Mouse (Mus musculus): ENCODE results near the gene A630089N07Rik. TPM values are rescaled to one million over a fixed set of nuclear protein-coding genes. Genes with fewer than 3 reads are reported as not detected.
"Not testable (repeated sequence)": the region's sequence is repeated elsewhere in the genome, so short reads cannot be mapped to it uniquely, and the experiment has no call there.

Gene A630089N07Rik
- polyA plus RNA-seq, 1 experiment from 2014 or later: 19.8 TPM

- Histone ChIP-seq H3K27me3 (no peaks in the 10 kb centered on the region), H3K27ac (no peak within 1 kb of the TSS), H3K4me1 (replicated peaks) (peaks cover 14% of the 10 kb centered on the region), H3K4me3 (replicated peaks) (peak within 1 kb of the TSS; percentile 56), H3K36me3 (peaks cover 7% of the 10 kb centered on the region; the same call in 1 of the 2 replicates), H3K9me3 (peaks cover 5% of the 10 kb centered on the region; the same call in 1 of the 2 replicates), H3K4me2 (replicated peaks) (peak within 1 kb of the TSS; percentile 85), H3K9ac (replicated peaks) (peak within 1 kb of the TSS; percentile 64)
- peak; percentile 99 for ATAC-seq
- 1% methylated on average over 22 of the region's 22 CpGs for WGBS
Measured at GRCm38 (mm10) chr16:97996616-97997382, 85.5 kb downstream of the A630089N07Rik start, which contains the start of gene B230307C23Rik. TSS of gene B230307C23Rik (plus strand) at chr16:97997315.

- H3K27me3 ChIP-seq: no peaks in the 10 kb centered on the region
- H3K4me3 ChIP-seq (replicated peaks): peak overlapping the region; percentile 56
- peaks cover 7% of the 10 kb centered on the region; the same call in 1 of the 2 replicates for H3K36me3 ChIP-seq
- WGBS: 16% methylated on average over 1 of the region's 1 CpGs
- H3K9me3 ChIP-seq: peaks cover 5% of the 10 kb centered on the region; the same call in 1 of the 2 replicates
- H3K27ac ChIP-seq: no peak overlapping the region
- ATAC-seq: no peak
- H3K9ac ChIP-seq (replicated peaks): peak overlapping the region; percentile 64; the same call in 1 of the 2 replicates
- H3K4me1 ChIP-seq (replicated peaks): peaks cover 14% of the 10 kb centered on the region
- peak overlapping the region; percentile 85 for H3K4me2 ChIP-seq (replicated peaks)
Measured at GRCm38 (mm10) chr16:97995849-97996615, 86.2 kb downstream of the A630089N07Rik start.

DNA sequence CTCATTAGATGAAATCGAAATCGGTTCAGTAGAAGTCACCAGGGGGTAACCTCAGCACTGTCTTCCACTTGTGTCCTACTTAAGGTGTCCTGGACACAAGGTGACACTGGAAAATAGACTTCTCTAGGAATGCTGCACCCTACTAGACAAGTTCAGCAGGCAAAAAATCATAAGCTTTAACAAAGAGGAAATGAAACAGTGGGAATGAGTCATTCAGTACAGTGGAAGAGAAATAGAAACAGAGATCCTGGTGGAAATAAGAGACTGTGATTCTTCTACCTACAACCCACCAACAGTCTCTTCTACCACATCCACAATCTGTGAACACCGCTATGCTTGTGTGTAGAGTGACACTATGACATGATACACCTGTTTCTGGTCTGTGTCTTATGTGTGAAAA, 89.8 kb downstream of the A630089N07Rik start:
- not testable (repeated sequence) for H3K9me3 ChIP-seq; H3K36me3 ChIP-seq; H3K4me1 ChIP-seq (replicated peaks); H3K4me2 ChIP-seq (replicated peaks); H3K4me3 ChIP-seq (replicated peaks); H3K27ac ChIP-seq; ATAC-seq; H3K27me3 ChIP-seq; H3K9ac ChIP-seq (replicated peaks)
- 78% methylated on average over 3 of the region's 3 CpGs for WGBS

GRCm38 (mm10) chr16:97991517-97991916, 90.7 kb downstream of the A630089N07Rik start:
- peaks cover 5% of the 10 kb centered on the region for H3K4me1 ChIP-seq (replicated peaks)
- no peak for ATAC-seq
- H3K9me3 ChIP-seq: no peaks in the 10 kb centered on the region; the same call in 1 of the 2 replicates
- no peaks in the 10 kb centered on the region for H3K27me3 ChIP-seq
- no peaks in the 10 kb centered on the region for H3K36me3 ChIP-seq
- H3K4me3 ChIP-seq (replicated peaks): no peak overlapping the region
- no peak overlapping the region for H3K4me2 ChIP-seq (replicated peaks)
- no peak overlapping the region for H3K9ac ChIP-seq (replicated peaks)
- no peak overlapping the region for H3K27ac ChIP-seq
- 79% methylated on average over 2 of the region's 2 CpGs for WGBS

DNA sequence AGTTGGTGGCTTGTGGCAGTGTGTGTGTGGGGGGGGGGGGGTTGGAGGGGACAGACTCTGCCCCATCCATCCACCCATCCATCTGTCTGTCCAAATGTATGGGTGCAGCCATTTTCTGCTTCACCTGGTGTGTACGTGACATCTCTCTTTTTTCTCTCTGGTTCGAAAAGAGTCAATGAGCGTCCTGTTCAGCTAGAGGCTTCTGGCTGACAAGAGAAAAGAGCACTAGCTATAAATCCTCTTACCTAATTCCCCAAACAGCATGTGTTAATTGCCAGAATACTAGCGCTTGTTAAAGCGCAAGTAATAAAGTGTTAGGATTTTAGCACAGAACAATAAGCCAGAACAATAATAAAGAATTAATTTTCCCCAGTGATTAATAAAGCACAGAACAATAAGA, 97.7 kb downstream of the A630089N07Rik start:
- H3K9ac ChIP-seq (replicated peaks): no peak overlapping the region
- no peak overlapping the region for H3K4me2 ChIP-seq (replicated peaks)
- H3K27ac ChIP-seq: no peak overlapping the region
- H3K27me3 ChIP-seq: no peaks in the 10 kb centered on the region
- H3K4me1 ChIP-seq (replicated peaks): no peaks in the 10 kb centered on the region
- no peak overlapping the region for H3K4me3 ChIP-seq (replicated peaks)
- WGBS: 60% methylated on average over 5 of the region's 5 CpGs
- H3K36me3 ChIP-seq: no peaks in the 10 kb centered on the region
- no peaks in the 10 kb centered on the region; the same call in 1 of the 2 replicates for H3K9me3 ChIP-seq
- ATAC-seq: no peak

DNA sequence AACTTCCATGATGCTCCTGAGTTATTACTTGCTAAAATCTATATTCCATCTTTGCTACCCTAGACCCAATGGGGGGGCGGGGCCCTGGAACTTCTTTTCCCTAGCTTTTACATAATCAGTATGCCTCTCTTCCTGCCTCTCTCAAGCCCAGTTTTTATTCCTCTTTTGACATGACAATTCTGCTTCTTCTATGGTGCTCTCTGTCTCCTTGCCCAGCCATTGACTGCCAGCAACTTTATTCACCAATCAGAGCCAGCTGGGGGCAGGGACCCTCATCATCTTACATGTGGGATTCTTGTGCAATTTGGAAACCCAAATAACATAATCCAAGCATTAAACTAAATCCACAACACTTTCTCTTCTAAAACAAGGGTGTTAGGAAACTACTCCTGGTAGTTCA, 100.9 kb downstream of the A630089N07Rik start:
- Histone ChIP-seq H3K27ac (no peak overlapping the region), H3K4me3 (replicated peaks) (no peak overlapping the region), H3K9ac (replicated peaks) (no peak overlapping the region), H3K4me2 (replicated peaks) (no peak overlapping the region), H3K27me3 (no peaks in the 10 kb centered on the region), H3K9me3 (no peaks in the 10 kb centered on the region), H3K36me3 (no peaks in the 10 kb centered on the region), H3K4me1 (replicated peaks) (no peaks in the 10 kb centered on the region)
- ATAC-seq: no peak
- WGBS: 88% methylated on average over 1 of the region's 1 CpGs

- H3K4me2 ChIP-seq (replicated peaks): no peak overlapping the region
- H3K4me3 ChIP-seq (replicated peaks): no peak overlapping the region
- WGBS: 88% methylated on average over 3 of the region's 3 CpGs
- no peaks in the 10 kb centered on the region for H3K36me3 ChIP-seq
- no peak overlapping the region for H3K9ac ChIP-seq (replicated peaks)
- H3K27me3 ChIP-seq: no peaks in the 10 kb centered on the region
- no peaks in the 10 kb centered on the region for H3K4me1 ChIP-seq (replicated peaks)
- no peak overlapping the region for H3K27ac ChIP-seq
- H3K9me3 ChIP-seq: no peaks in the 10 kb centered on the region
- no peak for ATAC-seq
Measured at GRCm38 (mm10) chr16:97977722-97978121, 104.5 kb downstream of the A630089N07Rik start.

GRCm38 (mm10) chr16:97977277-97977676, 105.0 kb downstream of the A630089N07Rik start:
- H3K4me3 ChIP-seq (replicated peaks): no peak overlapping the region
- no peak for ATAC-seq
- WGBS: 80% methylated on average over 1 of the region's 1 CpGs
- no peak overlapping the region for H3K9ac ChIP-seq (replicated peaks)
- no peaks in the 10 kb centered on the region for H3K27me3 ChIP-seq
- no peaks in the 10 kb centered on the region for H3K9me3 ChIP-seq
- no peaks in the 10 kb centered on the region for H3K36me3 ChIP-seq
- H3K4me1 ChIP-seq (replicated peaks): no peaks in the 10 kb centered on the region
- H3K4me2 ChIP-seq (replicated peaks): no peak overlapping the region
- no peak overlapping the region for H3K27ac ChIP-seq

- Histone ChIP-seq H3K4me2 (replicated peaks) (no peak overlapping the region), H3K4me1 (replicated peaks) (peaks cover 19% of the 10 kb centered on the region), H3K4me3 (replicated peaks) (no peak overlapping the region), H3K36me3 (no peaks in the 10 kb centered on the region), H3K27ac (no peak overlapping the region), H3K9me3 (no peaks in the 10 kb centered on the region), H3K27me3 (no peaks in the 10 kb centered on the region), H3K9ac (replicated peaks) (no peak overlapping the region)
- 90% methylated on average over 3 of the region's 3 CpGs for WGBS
- no peak for ATAC-seq
Measured at GRCm38 (mm10) chr16:97963956-97964540, 118.2 kb downstream of the A630089N07Rik start.

DNA sequence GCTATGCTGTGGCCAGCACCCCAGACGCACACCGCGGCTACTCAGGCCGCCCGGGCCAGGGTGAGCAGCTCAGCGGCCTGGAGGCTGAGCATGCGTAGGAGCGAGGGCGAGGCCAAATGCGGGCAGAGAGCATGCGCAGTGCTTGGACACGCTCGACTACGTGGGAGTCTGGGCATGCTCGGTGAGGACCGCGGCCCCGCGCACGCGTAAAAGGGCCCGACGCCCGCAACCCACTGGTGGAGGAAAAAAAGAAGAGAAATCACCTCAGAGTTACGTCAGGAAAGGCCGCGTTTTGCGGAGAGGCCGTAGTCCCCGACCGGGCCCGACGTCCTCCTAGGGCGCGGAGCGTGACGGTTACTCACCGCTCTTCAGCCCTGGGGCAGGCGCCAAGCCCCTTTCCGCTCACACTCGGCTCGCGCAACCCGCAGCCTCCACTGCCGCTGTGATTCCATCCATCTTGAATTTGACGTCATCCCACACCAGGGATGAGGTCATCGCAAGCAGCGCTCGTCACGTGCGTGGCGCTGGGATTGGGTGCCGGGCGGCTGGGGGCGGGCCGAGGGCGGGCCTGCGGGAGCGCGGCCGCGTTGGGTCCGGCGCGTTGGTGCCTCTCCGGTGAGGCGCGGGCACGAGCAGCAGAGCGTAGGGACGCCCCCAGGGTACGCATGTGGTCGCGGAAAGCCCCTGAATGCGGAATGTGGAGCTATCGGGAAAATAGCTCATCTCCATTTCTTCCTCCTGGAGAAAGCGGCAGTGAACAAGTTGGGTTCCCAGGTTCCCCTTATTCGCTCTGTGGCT, 119.9 kb downstream of the A630089N07Rik start, which contains the start of the genes C2cd2 and Zbtb21:
Gene C2cd2, minus strand, starts transcription at position 448 of the 798 bp plus-strand sequence.
Gene Zbtb21, minus strand, starts transcription at position 472 of the 798 bp plus-strand sequence.
- H3K27ac ChIP-seq: peak within 1 kb of the TSS; percentile 97
- H3K27me3 ChIP-seq: no peaks in the 10 kb centered on the region
- H3K36me3 ChIP-seq: no peaks in the 10 kb centered on the region
- H3K4me3 ChIP-seq (replicated peaks): peak within 1 kb of the TSS; percentile 83
- under 1% methylated on average over 78 of the region's 78 CpGs for WGBS
- H3K4me1 ChIP-seq (replicated peaks): peaks cover 19% of the 10 kb centered on the region
- peak; percentile 99 for ATAC-seq
- peak within 1 kb of the TSS; percentile 75 for H3K4me2 ChIP-seq (replicated peaks)
- peak within 1 kb of the TSS; percentile 92 for H3K9ac ChIP-seq (replicated peaks)
- H3K9me3 ChIP-seq: no peaks in the 10 kb centered on the region

Data from midbrain, embryonic 13.5 days (tissue).